Mouse (Mus musculus) liver, embryonic 14.5 days (tissue): Measurements from ENCODE around the gene Ccn1. TPM values are rescaled to one million over a fixed set of nuclear protein-coding genes. Genes with fewer than 3 reads are reported as not detected.
A peak's percentile ranks its signal among the peaks of the same experiment; 100 is the strongest.

ENCODE experiments used
- ATAC-seq: fragments of 200-750 bp; cut with Nextera tagmentation; 2 replicates; pipeline ENCODE4 v1.8.0; 2017; ENCODE audit warnings: moderate number of reproducible peaks, mild to moderate bottlenecking, moderate library complexity; ENCODE audit not compliant: insufficient read depth
- DNase-seq, 3 experiments: peaks; one replicate each; pipeline ENCODE4 v3.0.0-alpha.2; 2012 to 2013; ENCODE audit warnings: low read depth in 3 of 3, low spot score in 3 of 3
- H3K27ac ChIP-seq: fragments of 300-500 bp; sonication (generic); 2 replicates; pipeline ENCODE4 v1.5.1; 2014; ENCODE audit warnings: moderate library complexity, mild to moderate bottlenecking, control low read depth, inconsistent platforms
- H3K27me3 ChIP-seq: fragments of 300-500 bp; sonication (generic); 2 replicates; pipeline ENCODE4 v1.6.1; 2014; ENCODE audit warnings: mild to moderate bottlenecking, low read length, moderate library complexity; ENCODE audit not compliant: control insufficient read depth, insufficient read depth
- H3K36me3 ChIP-seq: fragments of 300-500 bp; sonication (generic); replicated peaks from 2 replicates; pipeline ENCODE4 v1.6.1; 2014; ENCODE audit warnings: low read depth; ENCODE audit not compliant: control insufficient read depth, insufficient read depth
- H3K4me1 ChIP-seq, 2 experiments: fragments of 200-500 bp in 1 of 2; fragments of 300-500 bp in 1 of 2; sonication (generic) in 1 of 2; replicated peaks; 2 replicates each; pipeline ENCODE4 v1.6.1; 2012 to 2014; ENCODE audit warnings: antibody characterized with exemption in 1 of 2, inconsistent platforms in 1 of 2, low read length in 1 of 2; ENCODE audit not compliant: control insufficient read depth in 2 of 2, insufficient read depth in 2 of 2
- H3K4me2 ChIP-seq: fragments of 300-500 bp; sonication (generic); 2 replicates; pipeline ENCODE4 v1.6.1; 2014; ENCODE audit warnings: low read depth, mild to moderate bottlenecking, control low read depth, moderate library complexity
- H3K4me3 ChIP-seq, 2 experiments: fragments of 200-500 bp in 1 of 2; fragments of 300-500 bp in 1 of 2; sonication (generic) in 1 of 2; 2 replicates each; pipeline ENCODE4 v1.5.1; 2012 to 2014; ENCODE audit warnings: low read depth in 2 of 2, low read length in 2 of 2, mild to moderate bottlenecking in 2 of 2, control low read depth in 1 of 2, inconsistent platforms in 1 of 2, moderate library complexity in 1 of 2; ENCODE audit not compliant: insufficient read depth in 1 of 2
- H3K9ac ChIP-seq: fragments of 300-500 bp; sonication (generic); replicated peaks from 2 replicates; pipeline ENCODE4 v1.6.1; 2014; ENCODE audit warnings: mild to moderate bottlenecking, control low read depth, moderate library complexity
- H3K9me3 ChIP-seq: fragments of 300-500 bp; sonication (generic); 2 replicates; pipeline ENCODE4 v1.6.1; 2016; ENCODE audit warnings: low read length, mixed read lengths; ENCODE audit not compliant: control insufficient read depth
- CTCF ChIP-seq: IDR thresholded peaks from 2 replicates; pipeline ENCODE4 v1.5.1; 2016; ENCODE audit warnings: antibody characterized with exemption, low read depth, control low read depth
- EP300 ChIP-seq: IDR thresholded peaks from 2 replicates; pipeline ENCODE4 v1.6.1; 2016; ENCODE audit warnings: antibody characterized with exemption, low read depth
- WGBS: fragments of 180-500 bp; shearing (Covaris S2); extraction: QIAGEN DNeasy Blood & Tissue Kit; methylation state at CpG from one replicate; pipeline ENCODE4 v1.1.7; 2014; ENCODE audit not compliant: insufficient replicate concordance; 5-methylcytosine and 5-hydroxymethylcytosine counted together
- polyA plus RNA-seq, 2 experiments: library from polyadenylated mRNA; depleted of rRNA in 1 of 2; stranded (reverse) in 1 of 2; unstranded in 1 of 2; fragments of >200 nt; fragmentation: Nextera tagmentation in 1 of 2; extraction: Ambion mirVana in 1 of 2; gene quantifications; 2 replicates each; pipeline versions ENCODE4 v1.2.1 to v1.2.3; 2012 to 2014

Gene Ccn1
- polyA plus RNA-seq, 2 experiments, result 3.0 to 3.2 TPM

GRCm38 (mm10) chr3:145628643-145629042 lies 21.1 kb downstream of the Ccn1 start:
- WGBS, result 60% methylated on average over 5 of the region's 5 CpGs
- Histone ChIP-seq H3K4me2 (no peak overlapping the region), H3K9me3 (no peaks in the 10 kb centered on the region), H3K27ac (no peak overlapping the region), H3K4me3 (no peak overlapping the region), H3K4me1 (peaks cover 0 to 5% of the 10 kb centered on the region in 2 experiments; a peak in 2 of 4 replicates), H3K36me3 (no peaks in the 10 kb centered on the region), H3K9ac (no peak overlapping the region), H3K27me3 (no peaks in the 10 kb centered on the region)
- DNase-seq, result no peak
- TF ChIP-seq CTCF (no peak), EP300 (no peak)
- no peak for ATAC-seq

DNA sequence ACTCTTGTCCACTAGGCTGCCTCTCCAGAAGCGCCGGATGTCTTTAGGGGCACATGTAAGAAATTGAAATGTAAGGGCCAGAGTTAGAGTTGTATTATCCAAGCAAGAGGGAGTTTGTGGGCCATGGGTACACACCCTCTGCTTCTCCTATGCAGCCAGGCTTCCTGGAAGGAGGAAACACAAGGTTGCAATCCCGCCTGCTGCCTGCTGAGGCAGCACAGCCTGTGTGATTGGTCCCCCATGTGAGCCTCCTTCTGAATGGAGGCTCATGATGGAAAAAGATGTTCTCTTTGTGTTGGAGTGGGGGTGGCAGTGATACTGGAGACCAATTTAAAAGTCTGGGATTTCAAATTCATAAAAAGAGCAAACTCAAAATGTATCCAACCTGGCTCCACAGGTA lies 22.0 kb downstream of the Ccn1 start:
- no peaks in the 10 kb centered on the region for H3K9me3 ChIP-seq
- H3K27ac ChIP-seq, result no peak overlapping the region
- no peaks in the 10 kb centered on the region for H3K36me3 ChIP-seq
- peaks cover 0 to 5% of the 10 kb centered on the region in 2 experiments; a peak in 2 of 4 replicates for H3K4me1 ChIP-seq
- DNase-seq (no peak), ATAC-seq (no peak)
- H3K4me3 ChIP-seq, result no peak overlapping the region
- TF ChIP-seq EP300 (no peak), CTCF (peak; percentile 65)
- no peak overlapping the region for H3K9ac ChIP-seq
- no peak overlapping the region for H3K4me2 ChIP-seq
- 61% methylated on average over 3 of the region's 3 CpGs for WGBS
- no peaks in the 10 kb centered on the region for H3K27me3 ChIP-seq

DNA sequence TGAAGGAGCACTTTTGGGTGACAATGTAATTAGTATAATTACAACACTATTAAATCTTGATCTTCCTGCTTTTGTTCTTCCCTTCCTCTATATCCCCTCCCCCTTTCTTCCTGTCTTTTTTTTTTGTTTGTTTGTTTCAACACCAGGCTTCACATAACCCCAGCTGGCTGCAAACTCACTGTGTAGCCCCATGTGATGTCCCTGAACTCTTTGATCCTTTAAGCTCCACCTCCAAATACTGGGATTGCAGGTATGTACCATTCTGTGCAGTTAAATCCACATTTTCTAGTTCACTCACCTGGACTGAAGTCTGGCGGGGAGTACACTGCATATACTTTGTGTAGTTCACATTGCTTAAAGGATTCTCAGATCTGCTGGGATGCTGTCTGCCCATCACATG lies 23.7 kb downstream of the Ccn1 start:
- Histone ChIP-seq H3K36me3 (no peaks in the 10 kb centered on the region), H3K9ac (no peak overlapping the region), H3K27ac (no peak overlapping the region), H3K9me3 (no peaks in the 10 kb centered on the region), H3K4me1 (peaks cover 0 to 5% of the 10 kb centered on the region in 2 experiments; a peak in 2 of 4 replicates), H3K27me3 (no peaks in the 10 kb centered on the region), H3K4me2 (no peak overlapping the region), H3K4me3 (no peak overlapping the region)
- no peak for TF ChIP-seq CTCF
- TF ChIP-seq EP300, result no peak
- 69% methylated on average over 1 of the region's 1 CpGs for whole genome bisulfite sequencing
- DNase-seq (no peak), ATAC-seq (no peak)

DNA sequence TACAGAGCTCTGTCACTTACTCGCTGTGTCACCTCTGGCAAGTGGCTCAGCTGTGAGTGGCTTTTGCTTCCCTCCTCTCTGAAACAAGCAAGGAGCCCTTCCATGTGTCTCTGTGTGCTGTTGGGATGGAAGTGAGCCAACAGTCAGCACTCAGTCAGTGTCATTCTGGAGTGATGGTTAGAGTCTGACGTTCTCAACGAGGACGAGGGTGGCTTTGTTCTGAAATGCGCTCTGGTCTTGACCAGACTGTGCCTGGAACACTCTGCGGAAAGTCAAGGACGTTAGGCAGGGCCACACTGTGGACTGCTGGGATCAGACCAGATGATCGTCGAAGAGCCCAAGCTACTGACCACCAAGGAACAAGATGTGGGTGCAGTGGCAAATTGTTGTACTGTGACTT lies 24.2 kb downstream of the Ccn1 start:
- TF ChIP-seq EP300, result no peak
- TF ChIP-seq CTCF, result no peak

DNA sequence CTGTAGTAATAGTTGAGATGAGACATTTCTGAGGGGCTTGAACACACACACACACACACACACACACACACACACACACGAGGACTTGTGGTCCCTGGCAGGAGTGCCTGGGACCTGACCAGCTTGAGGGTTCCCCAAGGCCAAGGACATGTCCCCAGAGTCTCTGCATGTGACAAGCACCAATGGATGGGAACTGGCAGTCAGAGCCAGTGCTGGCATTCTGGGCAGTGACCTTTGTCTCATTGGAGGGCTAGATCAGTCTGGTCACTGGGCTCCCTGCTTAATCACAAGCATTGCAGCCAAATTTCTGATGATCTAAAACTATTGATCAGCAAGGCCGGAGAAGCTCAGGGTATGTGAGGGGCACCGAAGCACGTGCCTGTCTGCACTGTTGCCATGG lies 25.0 kb downstream of the Ccn1 start:
- 63% methylated on average over 4 of the region's 4 CpGs for WGBS
- no peaks in the 10 kb centered on the region for H3K27me3 ChIP-seq
- no peak overlapping the region for H3K9ac ChIP-seq
- no peaks in the 10 kb centered on the region for H3K9me3 ChIP-seq
- no peak overlapping the region for H3K4me3 ChIP-seq
- H3K27ac ChIP-seq, result no peak overlapping the region
- H3K4me1 ChIP-seq, result peaks cover 0 to 5% of the 10 kb centered on the region in 2 experiments; a peak in 2 of 4 replicates
- DNase-seq (no peak), ATAC-seq (no peak)
- no peaks in the 10 kb centered on the region for H3K36me3 ChIP-seq
- no peak for TF ChIP-seq CTCF
- no peak for TF ChIP-seq EP300
- H3K4me2 ChIP-seq, result no peak overlapping the region

More for the DNA sequence above, 24.2 kb downstream of the Ccn1 start:
- no peaks in the 10 kb centered on the region for H3K27me3 ChIP-seq
- H3K36me3 ChIP-seq, result no peaks in the 10 kb centered on the region
- H3K4me3 ChIP-seq, result no peak overlapping the region
- H3K9me3 ChIP-seq, result no peaks in the 10 kb centered on the region
- H3K27ac ChIP-seq, result no peak overlapping the region
- DNase-seq (no peak), ATAC-seq (no peak)
- peaks cover 0 to 5% of the 10 kb centered on the region in 2 experiments; a peak in 2 of 4 replicates for H3K4me1 ChIP-seq
- no peak overlapping the region for H3K9ac ChIP-seq
- WGBS, result 62% methylated on average over 9 of the region's 9 CpGs
- H3K4me2 ChIP-seq, result no peak overlapping the region
